Mouse (Mus musculus) adrenal gland, postnatal 36 days (tissue): ENCODE results near the gene Clcf1. TPM values are rescaled to one million over a fixed set of nuclear protein-coding genes. Genes with fewer than 3 reads are reported as not detected.

Experiments
- DNase-seq, 2 experiments: peaks; one replicate each; pipeline ENCODE4 v3.0.0; 2021; ENCODE audit warnings: mixed read lengths in 1 of 2
- total RNA-seq, 2 experiments: library from RNA; stranded (reverse); gene quantifications; 2 replicates each; pipeline ENCODE4 v1.2.3; 2021

The Clcf1 gene
- total RNA-seq, 2 experiments from 2014 or later = 6.3 to 17.4 TPM

- peak in 1 of 2 experiments; percentile 37 for DNase-seq
Measured at GRCm38 (mm10) chr19:4192251-4192985, 21.6 kb upstream of the Clcf1 start.

- DNase-seq = no peak
Measured at GRCm38 (mm10) chr19:4193129-4193528, 20.9 kb upstream of the Clcf1 start.

- peak; percentile 47 to 62 for DNase-seq
Measured at GRCm38 (mm10) chr19:4194021-4194724, 19.9 kb upstream of the Clcf1 start.

GRCm38 (mm10) chr19:4194776-4195650 is 19.0 kb upstream of the Clcf1 start:
- DNase-seq = peak in 1 of 2 experiments; percentile 57

- no peak for DNase-seq
Measured at GRCm38 (mm10) chr19:4196048-4196447, 18.0 kb upstream of the Clcf1 start.

GRCm38 (mm10) chr19:4196548-4196947 is 17.5 kb upstream of the Clcf1 start:
- peak in 1 of 2 experiments; percentile 53 for DNase-seq

- DNase-seq = no peak
Measured at GRCm38 (mm10) chr19:4197180-4197579, 16.9 kb upstream of the Clcf1 start.

- peak; percentile 95 to 98 for DNase-seq
Measured at GRCm38 (mm10) chr19:4201291-4201909, 12.6 kb upstream of the Clcf1 start, which contains the start of gene Rad9a. TSS of gene Rad9a (minus strand) at chr19:4201662.

- no peak for DNase-seq
Measured at GRCm38 (mm10) chr19:4202149-4202548, 11.9 kb upstream of the Clcf1 start.

- DNase-seq = no peak
Measured at GRCm38 (mm10) chr19:4203148-4203547, 10.9 kb upstream of the Clcf1 start.

- no peak for DNase-seq
Measured at GRCm38 (mm10) chr19:4203604-4204326, 10.3 kb upstream of the Clcf1 start.

- no peak for DNase-seq
Measured at GRCm38 (mm10) chr19:4204889-4205288, 9.1 kb upstream of the Clcf1 start.

- DNase-seq = peak; percentile 82 to 84
Measured at GRCm38 (mm10) chr19:4206971-4207370, 7.1 kb upstream of the Clcf1 start.

- peak in 1 of 2 experiments; percentile 53 for DNase-seq
Measured at GRCm38 (mm10) chr19:4208563-4208962, 5.5 kb upstream of the Clcf1 start.

- DNase-seq = no peak
Measured at GRCm38 (mm10) chr19:4211891-4212588, 2.0 kb upstream of the Clcf1 start.

GRCm38 (mm10) chr19:4213524-4213974 is 489 bp upstream of the Clcf1 start:
- DNase-seq = peak; percentile 72 to 78

GRCm38 (mm10) chr19:4214771-4215450 is 873 bp downstream of the Clcf1 start:
- peak; percentile 48 to 62 for DNase-seq

GRCm38 (mm10) chr19:4215451-4215840 is 1.4 kb downstream of the Clcf1 start:
- no peak for DNase-seq

GRCm38 (mm10) chr19:4216041-4216685 is 2.1 kb downstream of the Clcf1 start:
- peak; percentile 51 to 67 for DNase-seq
